Mouse (Mus musculus): ENCODE measurements at regions not wholly inside any gene's neighbourhood (a gene's known extent, or its start where the extent isn't known, plus 50 kb on each side); places are given as distances from the start of the nearest gene placed in this dataset.
A peak's percentile ranks its signal among the peaks of the same experiment; 100 is the strongest.

GRCm38 (mm10) chr7:70796038-70796760 lies 429.7 kb upstream of the Nr2f2 start:
- no peak overlapping the region for H3K4me3 ChIP-seq (ENCODE audit: low read depth, low read length)
- no peaks in the 10 kb centered on the region for H3K4me1 ChIP-seq (ENCODE audit: insufficient read depth)
- TF ChIP-seq CTCF (IDR thresholded peaks at IDR 0.05; ENCODE audit: low read depth): no peak
- H3K9me3 ChIP-seq (ENCODE audit: low read length): no peaks in the 10 kb centered on the region
- H3K36me3 ChIP-seq (ENCODE audit: insufficient read depth): no peaks in the 10 kb centered on the region
- H3K9ac ChIP-seq: no peak overlapping the region
- H3K4me2 ChIP-seq (ENCODE audit: low read depth): no peak overlapping the region
- DNase-seq: no peak
- H3K27ac ChIP-seq (ENCODE audit: low read depth, low read length): no peak overlapping the region
- no peaks in the 10 kb centered on the region for H3K27me3 ChIP-seq (ENCODE audit: insufficient read depth, low read length)
- ATAC-seq: no peak
- WGBS: 67% methylated on average over 12 of the region's 12 CpGs

DNA sequence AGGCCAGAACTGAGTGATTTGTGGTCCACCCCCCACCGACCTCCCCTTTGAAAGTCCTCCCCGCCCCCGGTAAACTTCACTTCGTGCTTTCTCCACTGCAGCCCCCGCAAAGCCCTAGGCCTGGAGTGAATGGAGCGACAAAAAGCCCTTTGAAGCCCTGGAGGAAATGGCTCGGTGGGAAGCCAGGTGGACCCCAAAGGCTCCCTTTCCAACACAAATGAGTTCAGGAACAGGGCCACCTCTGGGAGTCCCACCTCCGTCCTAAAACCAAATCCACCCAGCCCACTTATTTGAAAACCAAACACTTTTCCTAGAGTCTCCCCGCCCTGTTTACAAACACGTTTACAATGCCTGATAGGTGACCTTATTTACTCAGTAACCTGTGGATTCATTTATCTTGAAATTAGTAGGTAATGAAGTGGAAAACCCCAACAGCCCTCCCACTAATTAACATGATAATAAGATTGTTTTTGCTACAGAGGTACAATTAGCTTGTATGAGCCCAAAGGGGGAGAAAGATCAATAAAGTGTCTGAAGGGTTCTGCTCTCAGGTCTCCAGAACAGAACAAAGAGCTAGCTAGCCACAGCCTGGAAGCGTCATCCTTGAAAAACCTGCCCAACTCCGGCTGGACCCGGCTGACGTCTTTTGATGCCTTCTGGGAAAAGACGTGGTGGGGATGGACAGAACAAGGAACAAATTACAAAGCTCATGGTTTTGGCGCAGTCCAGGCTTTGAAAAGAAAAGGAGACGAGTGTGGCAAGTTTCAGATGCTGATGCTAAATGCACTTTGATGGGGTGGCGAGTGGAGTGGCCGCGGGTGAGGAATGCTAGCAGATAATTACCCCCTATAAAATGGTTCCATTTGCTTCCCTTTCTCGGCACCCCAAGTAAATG lies 422.6 kb upstream of the Nr2f2 start:
- H3K4me3 ChIP-seq (ENCODE audit: low read depth, low read length): no peak overlapping the region

DNA sequence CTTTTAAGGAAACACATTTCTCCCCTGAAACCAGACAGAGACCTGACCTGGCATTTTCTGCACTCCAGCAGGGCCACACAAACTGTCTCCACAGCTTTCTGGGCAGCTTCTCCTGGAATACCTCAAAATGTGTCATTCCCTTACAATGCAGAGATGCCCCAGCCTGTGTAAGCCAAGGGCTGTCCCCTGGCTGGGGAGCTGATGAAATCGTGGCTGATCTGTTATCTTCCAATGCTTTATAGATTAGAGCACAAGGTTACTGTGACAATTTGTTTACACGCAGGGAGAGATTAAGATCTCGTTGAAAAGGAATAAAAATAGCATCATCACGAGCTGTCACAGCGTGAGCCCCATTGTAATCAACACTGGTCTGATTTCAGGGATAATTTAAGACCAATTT lies 421.4 kb upstream of the Nr2f2 start:
- Histone ChIP-seq H3K9ac (no peak overlapping the region), H3K27ac (ENCODE audit: low read depth, low read length) (no peak overlapping the region), H3K27me3 (ENCODE audit: insufficient read depth, low read length) (peaks cover 4% of the 10 kb centered on the region; the same call in 1 of the 2 replicates), H3K4me3 (ENCODE audit: low read depth, low read length) (no peak overlapping the region), H3K4me1 (ENCODE audit: insufficient read depth) (no peaks in the 10 kb centered on the region), H3K36me3 (ENCODE audit: insufficient read depth) (no peaks in the 10 kb centered on the region), H3K4me2 (ENCODE audit: low read depth) (no peak overlapping the region), H3K9me3 (ENCODE audit: low read length) (no peaks in the 10 kb centered on the region)
- 12% methylated on average over 5 of the region's 5 CpGs for WGBS
- TF ChIP-seq CTCF (IDR thresholded peaks at IDR 0.05; ENCODE audit: low read depth): no peak
- DNase-seq: no peak
- ATAC-seq: no peak

More for the DNA sequence above, 422.6 kb upstream of the Nr2f2 start:
- Histone ChIP-seq H3K4me2 (ENCODE audit: low read depth) (no peak overlapping the region), H3K36me3 (ENCODE audit: insufficient read depth) (no peaks in the 10 kb centered on the region), H3K27me3 (ENCODE audit: insufficient read depth, low read length) (peaks cover 4% of the 10 kb centered on the region; the same call in 1 of the 2 replicates), H3K9ac (no peak overlapping the region), H3K4me1 (ENCODE audit: insufficient read depth) (no peaks in the 10 kb centered on the region), H3K27ac (ENCODE audit: low read depth, low read length) (no peak overlapping the region), H3K9me3 (ENCODE audit: low read length) (no peaks in the 10 kb centered on the region)
- 5% methylated on average over 21 of the region's 21 CpGs for WGBS
- DNase-seq (no peak), ATAC-seq (0 out of 2 replicates have a peak, but pooled peaks have one; percentile 36)
- no peak for TF ChIP-seq CTCF (IDR thresholded peaks at IDR 0.05; ENCODE audit: low read depth)

- TF ChIP-seq CTCF (IDR thresholded peaks at IDR 0.05; ENCODE audit: low read depth): no peak
- no peak for ATAC-seq
- H3K27me3 ChIP-seq (ENCODE audit: insufficient read depth, low read length): no peaks in the 10 kb centered on the region; the same call in 1 of the 2 replicates
- 78% methylated on average over 2 of the region's 2 CpGs for WGBS
- H3K36me3 ChIP-seq (ENCODE audit: insufficient read depth): no peaks in the 10 kb centered on the region
- no peaks in the 10 kb centered on the region for H3K4me1 ChIP-seq (ENCODE audit: insufficient read depth)
- H3K4me3 ChIP-seq (ENCODE audit: low read depth, low read length): no peak overlapping the region
- H3K4me2 ChIP-seq (ENCODE audit: low read depth): no peak overlapping the region
- H3K27ac ChIP-seq (ENCODE audit: low read depth, low read length): no peak overlapping the region
- H3K9ac ChIP-seq: no peak overlapping the region
- H3K9me3 ChIP-seq (ENCODE audit: low read length): no peaks in the 10 kb centered on the region
- DNase-seq: no peak
Observed at GRCm38 (mm10) chr7:70780742-70781332, 414.3 kb upstream of the Nr2f2 start.

DNA sequence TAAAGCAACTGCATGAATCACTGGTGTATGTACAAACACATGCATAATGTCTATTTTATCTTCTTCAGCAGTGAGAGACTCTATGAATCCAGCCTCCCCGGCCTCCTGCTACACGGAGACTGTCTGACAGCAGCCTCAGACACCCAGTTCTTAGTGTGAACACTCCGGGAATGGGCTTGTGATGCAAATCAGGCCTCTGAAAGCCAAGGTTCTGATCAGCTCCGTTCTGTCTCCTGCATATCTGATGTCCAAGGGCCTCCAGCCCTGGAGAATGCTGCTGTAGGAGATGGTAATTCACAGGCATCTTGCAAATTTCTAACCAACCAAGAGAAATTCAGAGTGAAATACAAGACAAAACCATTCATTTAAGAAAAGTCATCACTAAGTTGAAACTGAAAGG lies 411.2 kb upstream of the Nr2f2 start:
- Histone ChIP-seq H3K36me3 (ENCODE audit: insufficient read depth) (no peaks in the 10 kb centered on the region), H3K9ac (no peak overlapping the region), H3K27ac (ENCODE audit: low read depth, low read length) (no peak overlapping the region), H3K27me3 (ENCODE audit: insufficient read depth, low read length) (no peaks in the 10 kb centered on the region; the same call in 1 of the 2 replicates), H3K9me3 (ENCODE audit: low read length) (0 out of 2 replicates have a peak, but pooled peaks cover 5% of the 10 kb centered on the region), H3K4me3 (ENCODE audit: low read depth, low read length) (no peak overlapping the region), H3K4me2 (ENCODE audit: low read depth) (no peak overlapping the region), H3K4me1 (ENCODE audit: insufficient read depth) (no peaks in the 10 kb centered on the region)
- no peak for TF ChIP-seq CTCF (IDR thresholded peaks at IDR 0.05; ENCODE audit: low read depth)
- WGBS: 13% methylated on average over 4 of the region's 4 CpGs
- DNase-seq: peak; percentile 13
- peak; percentile 42 for ATAC-seq

GRCm38 (mm10) chr7:70769655-70770054 lies 403.1 kb upstream of the Nr2f2 start:
- H3K4me3 ChIP-seq (ENCODE audit: low read depth, low read length): no peak overlapping the region
- no peak overlapping the region for H3K27ac ChIP-seq (ENCODE audit: low read depth, low read length)
- H3K27me3 ChIP-seq (ENCODE audit: insufficient read depth, low read length): no peaks in the 10 kb centered on the region; the same call in 1 of the 2 replicates
- H3K9ac ChIP-seq: no peak overlapping the region
- H3K36me3 ChIP-seq (ENCODE audit: insufficient read depth): no peaks in the 10 kb centered on the region
- 0 out of 2 replicates have a peak, but pooled peaks cover 5% of the 10 kb centered on the region for H3K9me3 ChIP-seq (ENCODE audit: low read length)
- WGBS: 73% methylated on average over 6 of the region's 6 CpGs
- TF ChIP-seq CTCF (IDR thresholded peaks at IDR 0.05; ENCODE audit: low read depth): no peak
- no peaks in the 10 kb centered on the region for H3K4me1 ChIP-seq (ENCODE audit: insufficient read depth)
- H3K4me2 ChIP-seq (ENCODE audit: low read depth): no peak overlapping the region
- ATAC-seq (no peak), DNase-seq (no peak)
